Mouse (Mus musculus): ENCODE data around the gene Dhdh. TPM values are rescaled to one million over a fixed set of nuclear protein-coding genes. Genes with fewer than 3 reads are reported as not detected.
"Not testable (repeated sequence)": the region's sequence is repeated elsewhere in the genome, so short reads cannot be mapped to it uniquely, and the experiment has no call there.

Gene Dhdh
- polyA plus RNA-seq, 1 experiment from 2014 or later = 2.3 TPM

GRCm38 (mm10) chr7:45522957-45523676, 34.5 kb upstream of the Dhdh start:
- H3K4me3 ChIP-seq = 0 out of 2 replicates have a peak overlapping the region, but pooled peaks have one; percentile 9
- no peak overlapping the region for H3K9ac ChIP-seq
- no peaks in the 10 kb centered on the region for H3K9me3 ChIP-seq
- H3K4me2 ChIP-seq (replicated peaks) = peak overlapping the region; percentile 18; the same call in 1 of the 2 replicates
- WGBS = 72% methylated on average over 18 of the region's 18 CpGs
- no peaks in the 10 kb centered on the region for H3K36me3 ChIP-seq
- H3K27me3 ChIP-seq (replicated peaks) = no peaks in the 10 kb centered on the region
- peaks cover 25% of the 10 kb centered on the region for H3K4me1 ChIP-seq
- no peak for ATAC-seq (ENCODE audit: low FRiP score, low read depth)
- no peak overlapping the region for H3K27ac ChIP-seq

DNA sequence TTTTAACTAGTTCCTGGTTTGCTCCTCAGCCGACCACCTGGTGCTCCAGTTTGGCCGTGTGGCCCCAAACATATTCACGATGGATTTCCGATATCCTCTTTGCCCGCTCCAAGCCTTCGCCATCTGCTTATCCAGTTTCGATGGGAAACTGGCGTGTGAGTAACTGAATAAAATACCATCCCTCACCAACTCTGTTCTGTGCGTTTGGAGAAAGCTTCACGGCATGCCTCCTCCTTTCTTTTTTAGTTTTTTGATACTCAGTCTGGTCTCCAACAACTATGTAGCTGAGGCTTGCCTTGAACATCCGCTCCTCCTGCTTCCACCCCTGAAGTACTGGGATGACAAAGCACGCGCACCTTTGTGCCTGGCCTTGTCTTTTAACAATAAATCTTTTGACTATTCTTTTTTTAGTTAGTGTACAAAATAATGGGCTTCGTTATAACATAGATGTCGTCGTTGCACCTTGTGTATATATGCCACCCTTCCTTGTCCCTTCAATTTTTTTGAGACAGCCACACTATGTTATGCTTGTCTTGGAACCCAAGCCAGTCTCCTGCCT, 33.7 kb upstream of the Dhdh start:
- Histone ChIP-seq H3K27me3 (replicated peaks) (no peaks in the 10 kb centered on the region), H3K4me1 (peaks cover 25% of the 10 kb centered on the region), H3K36me3 (no peaks in the 10 kb centered on the region), H3K27ac (0 out of 2 replicates have a peak overlapping the region, but pooled peaks have one; percentile 60), H3K4me2 (replicated peaks) (peak overlapping the region; percentile 58), H3K9me3 (no peaks in the 10 kb centered on the region), H3K4me3 (peak overlapping the region; percentile 44), H3K9ac (0 out of 2 replicates have a peak overlapping the region, but pooled peaks have one; percentile 13)
- no peak for ATAC-seq (ENCODE audit: low FRiP score, low read depth)
- WGBS = 55% methylated on average over 16 of the region's 16 CpGs

DNA sequence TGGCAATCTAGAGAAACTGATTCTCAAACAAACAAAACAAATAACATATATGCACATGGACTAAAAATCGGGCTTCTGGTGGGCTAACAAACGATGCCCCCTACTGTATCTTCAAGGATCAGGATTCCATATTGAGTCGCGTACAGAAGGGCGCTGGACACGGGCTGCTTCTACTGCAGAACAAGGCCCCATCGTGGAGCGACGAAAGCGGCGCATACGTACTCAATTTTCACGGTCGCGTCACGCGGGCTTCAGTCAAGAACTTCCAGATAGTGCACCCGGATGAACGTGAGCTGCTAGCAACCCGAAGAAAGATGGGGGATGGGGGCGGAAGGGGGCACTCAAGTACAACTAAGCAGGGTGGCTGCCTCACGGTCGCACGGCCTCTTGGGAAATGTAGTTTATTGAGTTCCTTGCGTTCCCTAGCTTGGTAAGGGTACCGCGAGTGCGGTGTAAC, 33.2 kb upstream of the Dhdh start:
- ATAC-seq (ENCODE audit: low FRiP score, low read depth) = peak; percentile 54; the same call in 1 of the 2 replicates
- Histone ChIP-seq H3K36me3 (no peaks in the 10 kb centered on the region), H3K4me1 (peaks cover 25% of the 10 kb centered on the region), H3K4me3 (peak overlapping the region; percentile 44), H3K27ac (peak overlapping the region; percentile 60; the same call in 1 of the 2 replicates), H3K9me3 (no peaks in the 10 kb centered on the region), H3K4me2 (replicated peaks) (peak overlapping the region; percentile 58), H3K9ac (peak overlapping the region; percentile 56; the same call in 1 of the 2 replicates), H3K27me3 (replicated peaks) (no peaks in the 10 kb centered on the region)
- WGBS = under 1% methylated on average over 28 of the region's 28 CpGs

GRCm38 (mm10) chr7:45520605-45521004, 32.0 kb upstream of the Dhdh start:
- Histone ChIP-seq H3K9me3 (no peaks in the 10 kb centered on the region), H3K27ac (no peak overlapping the region), H3K4me1 (peaks cover 24% of the 10 kb centered on the region), H3K4me3 (no peak overlapping the region), H3K9ac (no peak overlapping the region), H3K4me2 (replicated peaks) (no peak overlapping the region), H3K36me3 (no peaks in the 10 kb centered on the region), H3K27me3 (replicated peaks) (no peaks in the 10 kb centered on the region)
- ATAC-seq (ENCODE audit: low FRiP score, low read depth) = no peak
- WGBS = 93% methylated on average over 7 of the region's 7 CpGs

GRCm38 (mm10) chr7:45519345-45520120, 30.9 kb upstream of the Dhdh start:
- Histone ChIP-seq H3K9me3 (no peaks in the 10 kb centered on the region), H3K4me3 (no peak overlapping the region), H3K27ac (no peak overlapping the region), H3K36me3 (no peaks in the 10 kb centered on the region), H3K9ac (no peak overlapping the region), H3K4me2 (replicated peaks) (no peak overlapping the region), H3K4me1 (peaks cover 14% of the 10 kb centered on the region; the same call in 1 of the 2 replicates), H3K27me3 (replicated peaks) (no peaks in the 10 kb centered on the region)
- no peak for ATAC-seq (ENCODE audit: low FRiP score, low read depth)
- 69% methylated on average over 8 of the region's 8 CpGs for WGBS

GRCm38 (mm10) chr7:45518618-45519017, 30.0 kb upstream of the Dhdh start:
- H3K9ac ChIP-seq = no peak overlapping the region
- H3K9me3 ChIP-seq = no peaks in the 10 kb centered on the region
- H3K4me3 ChIP-seq = no peak overlapping the region
- H3K27ac ChIP-seq = no peak overlapping the region
- H3K27me3 ChIP-seq (replicated peaks) = no peaks in the 10 kb centered on the region
- 94% methylated on average over 16 of the region's 16 CpGs for WGBS
- no peaks in the 10 kb centered on the region for H3K36me3 ChIP-seq
- H3K4me2 ChIP-seq (replicated peaks) = no peak overlapping the region
- H3K4me1 ChIP-seq = 0 out of 2 replicates have a peak, but pooled peaks cover 12% of the 10 kb centered on the region
- ATAC-seq (ENCODE audit: low FRiP score, low read depth) = no peak

DNA sequence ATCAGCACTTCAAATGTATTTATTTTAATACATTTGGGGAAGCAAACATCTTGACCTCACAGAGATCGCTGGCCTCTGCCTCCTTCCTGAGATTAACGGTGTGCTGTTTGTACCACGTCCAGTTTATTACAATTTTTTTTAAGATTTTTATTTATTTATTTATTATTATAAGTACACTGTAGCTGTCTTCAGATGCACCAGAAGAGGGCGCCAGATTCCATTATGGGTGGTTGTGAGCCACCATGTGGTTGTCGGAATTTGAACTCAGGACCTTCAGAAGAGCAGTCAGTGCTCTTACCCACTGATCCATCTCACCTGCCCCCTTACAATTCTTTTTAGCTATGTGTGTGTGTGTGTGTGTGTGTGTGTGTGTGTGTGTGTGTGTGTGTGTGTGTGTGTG, 28.2 kb upstream of the Dhdh start:
- H3K4me3 ChIP-seq; H3K4me2 ChIP-seq (replicated peaks); H3K9ac ChIP-seq; H3K27me3 ChIP-seq (replicated peaks); H3K4me1 ChIP-seq; H3K9me3 ChIP-seq; ATAC-seq (ENCODE audit: low FRiP score, low read depth); H3K27ac ChIP-seq; H3K36me3 ChIP-seq: not testable (repeated sequence)
- 73% methylated on average over 5 of the region's 5 CpGs for WGBS

DNA sequence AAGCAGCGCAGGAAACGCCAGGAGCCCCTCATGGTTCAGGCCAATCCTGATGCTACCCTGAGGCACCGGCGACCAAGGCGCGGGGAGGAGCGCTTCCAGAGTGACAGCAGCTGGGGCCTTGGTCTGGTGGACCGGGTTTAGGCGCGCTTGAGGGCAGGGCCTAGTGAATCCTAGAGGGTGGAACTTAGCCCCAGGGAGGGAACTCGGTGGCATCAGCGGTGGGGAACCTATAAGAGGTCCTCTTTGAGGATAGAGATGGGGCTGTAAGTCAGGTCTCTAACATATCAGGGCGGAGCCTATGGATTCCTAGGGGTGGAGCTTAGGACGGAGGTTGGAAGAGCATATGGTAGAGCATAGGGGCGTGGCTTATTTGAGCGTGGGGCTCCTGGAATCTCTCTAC, 26.8 kb upstream of the Dhdh start:
- H3K9me3 ChIP-seq = no peaks in the 10 kb centered on the region
- 0 out of 2 replicates have a peak, but pooled peaks cover 3% of the 10 kb centered on the region for H3K4me1 ChIP-seq
- 31% methylated on average over 16 of the region's 16 CpGs for WGBS
- no peak for ATAC-seq (ENCODE audit: low FRiP score, low read depth)
- H3K9ac ChIP-seq = no peak overlapping the region
- no peak overlapping the region for H3K4me3 ChIP-seq
- 0 out of 2 replicates have a peak overlapping the region, but pooled peaks have one; percentile 3 for H3K4me2 ChIP-seq (replicated peaks)
- no peaks in the 10 kb centered on the region for H3K27me3 ChIP-seq (replicated peaks)
- no peak overlapping the region for H3K27ac ChIP-seq
- no peaks in the 10 kb centered on the region for H3K36me3 ChIP-seq

- Histone ChIP-seq H3K27me3 (replicated peaks) (no peaks in the 10 kb centered on the region), H3K27ac (no peak overlapping the region), H3K36me3 (no peaks in the 10 kb centered on the region), H3K9ac (no peak overlapping the region), H3K9me3 (no peaks in the 10 kb centered on the region), H3K4me1 (peaks cover 5% of the 10 kb centered on the region), H3K4me2 (replicated peaks) (no peak overlapping the region), H3K4me3 (no peak overlapping the region)
- no peak for ATAC-seq (ENCODE audit: low FRiP score, low read depth)
- WGBS = 86% methylated on average over 7 of the region's 7 CpGs
These were observed 25.8 kb upstream of the Dhdh start for GRCm38 (mm10) chr7:45514411-45514810.

- H3K27me3 ChIP-seq (replicated peaks) = no peaks in the 10 kb centered on the region
- WGBS = under 1% methylated on average over 44 of the region's 44 CpGs
- peak within 1 kb of the TSS; percentile 77 for H3K9ac ChIP-seq
These were observed 21.5 kb upstream of the Dhdh start, which contains the start of gene Nucb1 for GRCm38 (mm10) chr7:45509912-45510787. Gene Nucb1 (minus strand): TSS chr7:45510406.

GRCm38 (mm10) chr7:45509181-45509882, 20.7 kb upstream of the Dhdh start:
- 39% methylated on average over 19 of the region's 19 CpGs for WGBS
- Histone ChIP-seq H3K4me2 (replicated peaks) (peak overlapping the region; percentile 77), H3K27ac (no peak overlapping the region), H3K4me3 (peak overlapping the region; percentile 75), H3K36me3 (peaks cover 18% of the 10 kb centered on the region), H3K4me1 (peaks cover 10% of the 10 kb centered on the region), H3K27me3 (replicated peaks) (no peaks in the 10 kb centered on the region), H3K9ac (peak overlapping the region; percentile 77), H3K9me3 (no peaks in the 10 kb centered on the region)
- ATAC-seq (ENCODE audit: low FRiP score, low read depth) = peak; percentile 38

More at GRCm38 (mm10) chr7:45509912-45510787, 21.5 kb upstream of the Dhdh start, which contains the start of gene Nucb1:
- peak; percentile 82 for ATAC-seq (ENCODE audit: low FRiP score, low read depth)
- Histone ChIP-seq H3K9me3 (no peaks in the 10 kb centered on the region), H3K4me3 (peak within 1 kb of the TSS; percentile 75), H3K4me2 (replicated peaks) (peak within 1 kb of the TSS; percentile 77), H3K27ac (peak within 1 kb of the TSS; percentile 51), H3K36me3 (peaks cover 18% of the 10 kb centered on the region), H3K4me1 (peaks cover 10% of the 10 kb centered on the region)

All from neural tube, embryonic 12.5 days (tissue).